Mouse (Mus musculus) erythroblast, embryonic 14.5 days (primary cell): ENCODE data around the gene Cadps. TPM values are rescaled to one million over a fixed set of nuclear protein-coding genes. Genes with fewer than 3 reads are reported as not detected.

ENCODE experiments used
- H3K27me3 ChIP-seq: 2 replicates; pipeline ENCODE4 v1.6.1; 2012; ENCODE audit warnings: inconsistent platforms; ENCODE audit not compliant: control insufficient read depth
- H3K36me3 ChIP-seq: 2 replicates; pipeline ENCODE4 v1.6.1; 2012; ENCODE audit warnings: mild to moderate bottlenecking, inconsistent platforms; ENCODE audit not compliant: control insufficient read depth
- H3K4me1 ChIP-seq: 2 replicates; pipeline ENCODE4 v1.6.1; 2012; ENCODE audit warnings: inconsistent platforms; ENCODE audit not compliant: control insufficient read depth
- H3K4me3 ChIP-seq: replicated peaks from 2 replicates; pipeline ENCODE3; 2012; ENCODE audit warnings: moderate library complexity, mild to moderate bottlenecking, inconsistent platforms
- H3K9me3 ChIP-seq: 2 replicates; pipeline ENCODE4 v1.6.1; 2012; ENCODE audit warnings: low read length, inconsistent platforms, mixed read lengths; ENCODE audit not compliant: control insufficient read depth
- GATA1 ChIP-seq: IDR thresholded peaks from 2 replicates; pipeline ENCODE4 v1.6.1; 2012; ENCODE audit warnings: low read length, inconsistent platforms, mixed read lengths
- TAL1 ChIP-seq: IDR thresholded peaks from 3 replicates; pipeline ENCODE4 v1.6.1; 2012; ENCODE audit warnings: low read length, inconsistent platforms, mixed read lengths
- polyA plus RNA-seq: library from polyadenylated mRNA; stranded (reverse); fragments of >175 nt; gene quantifications from 2 replicates; pipeline ENCODE4 v1.2.3, GENCODE M21; 2012

The Cadps gene
- polyA plus RNA-seq, 1 experiment: not detected

DNA sequence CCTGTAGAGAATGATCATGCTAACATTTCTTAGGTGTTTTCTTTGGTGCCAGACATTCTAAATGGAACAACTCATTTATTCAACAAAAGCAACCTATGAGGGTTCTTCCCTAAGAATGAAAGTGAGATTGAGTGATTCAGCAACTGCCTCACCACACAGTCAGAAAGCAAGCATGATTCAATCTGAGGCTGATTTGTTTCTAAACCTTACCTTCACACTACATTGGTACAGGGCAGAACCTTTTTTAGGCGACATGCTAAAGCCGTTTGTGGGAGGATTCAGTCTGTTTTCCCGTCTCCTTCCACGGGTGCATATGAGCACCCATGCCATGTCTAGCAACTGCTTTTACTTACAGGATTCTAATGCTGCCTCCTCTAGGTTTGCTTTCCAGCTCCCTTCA lies 69.6 kb downstream of the Cadps start:
- TF ChIP-seq GATA1 (no peak), TAL1 (no peak)
- H3K9me3 ChIP-seq: no peaks in the 10 kb centered on the region
- H3K4me3 ChIP-seq: no peak overlapping the region
- H3K27me3 ChIP-seq: no peaks in the 10 kb centered on the region
- H3K4me1 ChIP-seq: no peaks in the 10 kb centered on the region
- H3K36me3 ChIP-seq: no peaks in the 10 kb centered on the region

DNA sequence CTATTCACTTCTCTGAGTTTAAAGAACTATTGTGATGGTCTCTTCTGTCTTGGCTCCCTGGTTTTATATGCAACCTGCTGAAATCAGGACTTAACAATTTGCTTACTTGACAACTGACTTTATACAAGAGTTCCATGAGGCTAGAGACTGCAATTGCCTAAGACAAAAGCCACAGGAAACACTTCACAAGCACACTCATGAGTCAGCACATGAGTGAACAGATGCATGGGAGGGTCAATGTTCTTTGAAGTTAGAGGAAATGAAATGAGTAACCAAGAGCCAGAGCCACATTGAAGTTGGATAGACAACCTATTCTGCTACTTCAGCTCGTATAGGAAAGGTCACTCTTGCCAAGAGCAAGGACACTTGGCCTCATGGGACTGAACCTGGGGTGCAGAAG lies 71.1 kb downstream of the Cadps start:
- Histone ChIP-seq H3K4me3 (no peak overlapping the region), H3K36me3 (no peaks in the 10 kb centered on the region), H3K27me3 (no peaks in the 10 kb centered on the region), H3K4me1 (no peaks in the 10 kb centered on the region), H3K9me3 (peaks cover under 1% of the 10 kb centered on the region; the same call in 1 of the 2 replicates)
- TF ChIP-seq GATA1 (no peak), TAL1 (no peak)

DNA sequence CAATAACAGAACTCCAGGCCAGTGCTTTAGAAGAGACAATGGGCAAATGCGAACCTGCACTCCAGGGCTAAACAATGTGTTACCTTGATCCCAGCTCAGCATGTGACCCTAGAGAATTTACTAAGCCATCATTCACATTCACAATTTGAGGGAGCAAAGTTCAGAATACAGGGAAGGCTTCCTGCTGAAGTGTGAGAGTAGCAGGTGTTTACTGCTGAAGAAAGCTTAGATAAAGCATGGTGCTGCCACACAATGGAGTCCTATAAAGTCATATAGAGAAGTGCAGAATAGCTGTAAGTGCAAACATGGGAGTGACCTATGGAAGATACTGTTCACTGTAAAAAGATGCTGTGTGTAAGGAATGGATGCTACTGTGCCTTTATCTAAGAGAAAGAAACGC lies 91.9 kb downstream of the Cadps start:
- no peaks in the 10 kb centered on the region for H3K4me1 ChIP-seq
- H3K36me3 ChIP-seq: no peaks in the 10 kb centered on the region
- peaks cover 2% of the 10 kb centered on the region; the same call in 1 of the 2 replicates for H3K9me3 ChIP-seq
- no peak overlapping the region for H3K4me3 ChIP-seq
- no peak for TF ChIP-seq TAL1
- no peak for TF ChIP-seq GATA1
- no peaks in the 10 kb centered on the region for H3K27me3 ChIP-seq

DNA sequence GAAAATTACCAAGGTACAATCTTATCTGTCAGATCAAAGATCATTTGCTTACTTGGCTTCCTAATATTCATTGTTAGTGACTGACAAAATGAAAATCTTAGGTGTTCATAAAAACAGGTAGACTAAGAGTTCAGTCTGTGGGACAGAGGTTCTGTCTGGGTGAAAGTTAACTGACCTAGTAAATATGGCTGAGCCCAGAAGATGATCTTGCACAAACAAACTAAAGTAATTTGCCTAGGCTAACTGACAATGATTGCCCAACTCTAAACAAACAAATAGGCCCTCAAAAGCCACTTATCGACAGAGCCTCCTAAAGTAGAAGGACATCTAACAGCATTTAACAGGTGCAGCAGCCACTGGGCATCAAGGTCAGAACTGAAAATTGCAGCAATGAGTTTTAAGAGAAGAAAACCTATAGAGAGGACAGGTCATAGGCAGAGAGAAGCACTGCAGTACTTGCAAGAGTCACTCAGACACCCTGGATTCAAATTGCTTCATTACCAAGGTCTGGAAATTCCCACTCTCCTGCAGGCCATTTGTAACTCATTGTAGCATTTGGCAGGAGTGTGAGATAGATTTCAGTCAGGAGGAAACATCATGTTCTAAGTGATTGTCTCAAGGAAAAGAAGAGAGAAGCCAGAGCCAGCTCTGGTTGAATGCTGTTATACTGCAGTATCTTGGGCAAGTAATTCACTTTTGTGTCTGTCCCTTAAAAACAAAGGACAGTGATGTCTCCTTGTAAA lies 100.3 kb downstream of the Cadps start:
- Histone ChIP-seq H3K36me3 (no peaks in the 10 kb centered on the region), H3K9me3 (0 out of 2 replicates have a peak, but pooled peaks cover 2% of the 10 kb centered on the region), H3K4me3 (no peak overlapping the region), H3K4me1 (no peaks in the 10 kb centered on the region), H3K27me3 (no peaks in the 10 kb centered on the region)
- TF ChIP-seq GATA1 (no peak), TAL1 (no peak)

DNA sequence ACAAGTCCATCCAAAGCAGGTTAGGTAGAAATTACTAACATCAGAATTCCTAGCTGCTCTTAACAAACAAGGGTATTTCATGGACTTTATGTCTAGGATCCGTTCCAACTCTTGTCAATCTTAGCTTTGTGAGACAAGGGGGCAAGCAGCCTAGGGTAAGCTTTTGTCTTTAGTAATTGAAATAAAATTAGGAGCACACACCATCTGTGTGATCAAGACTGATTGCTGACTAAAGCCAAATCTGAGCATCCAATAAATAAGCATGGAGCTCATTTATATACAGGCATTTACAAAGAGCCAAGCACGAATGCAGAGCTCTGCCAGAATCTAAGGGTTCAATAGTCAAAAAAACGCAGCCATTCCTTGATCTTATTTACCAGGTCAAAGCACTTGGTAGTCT lies 104.1 kb downstream of the Cadps start:
- TF ChIP-seq GATA1 (no peak), TAL1 (no peak)

DNA sequence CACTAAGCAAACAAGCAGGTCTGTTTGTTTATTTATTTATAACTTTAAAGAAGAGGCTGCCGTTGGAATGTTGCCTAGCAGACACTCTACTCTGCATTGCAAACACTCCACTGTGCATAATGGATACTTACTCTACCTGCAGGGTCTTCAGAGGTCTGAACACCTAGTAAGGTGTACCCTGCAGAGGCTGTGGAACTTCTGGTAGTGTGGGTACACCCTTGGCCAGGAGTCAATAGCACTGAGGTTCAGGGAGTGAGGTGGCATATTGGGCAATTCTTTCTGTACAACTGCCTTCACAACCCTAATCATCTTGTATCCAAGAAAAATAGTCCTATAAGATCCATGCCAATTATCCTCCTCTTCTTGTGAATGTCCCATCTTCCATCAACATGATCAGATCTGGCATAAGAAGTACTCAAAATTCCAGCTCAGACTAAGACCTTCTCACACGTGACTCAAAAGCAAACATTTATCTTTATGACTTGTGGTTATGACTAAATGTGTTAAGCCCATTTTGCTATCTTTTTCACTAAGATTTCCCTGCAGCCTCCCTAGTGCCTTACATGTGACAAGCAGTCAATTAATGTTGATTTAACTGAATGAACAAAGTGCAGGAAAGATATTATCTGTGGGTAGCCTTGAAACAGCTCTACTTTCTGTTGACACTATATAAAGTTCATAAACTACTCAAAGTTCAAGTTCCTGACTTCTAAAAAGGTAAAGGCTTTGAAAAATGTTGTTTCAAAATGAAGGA lies 106.8 kb downstream of the Cadps start:
- Histone ChIP-seq H3K27me3 (no peaks in the 10 kb centered on the region), H3K4me1 (no peaks in the 10 kb centered on the region), H3K4me3 (no peak overlapping the region), H3K36me3 (no peaks in the 10 kb centered on the region), H3K9me3 (0 out of 2 replicates have a peak, but pooled peaks cover 2% of the 10 kb centered on the region)
- TF ChIP-seq GATA1 (no peak), TAL1 (no peak)

More for the DNA sequence above, 104.1 kb downstream of the Cadps start:
- no peaks in the 10 kb centered on the region for H3K36me3 ChIP-seq
- no peaks in the 10 kb centered on the region for H3K27me3 ChIP-seq
- H3K9me3 ChIP-seq: 0 out of 2 replicates have a peak, but pooled peaks cover 2% of the 10 kb centered on the region
- no peaks in the 10 kb centered on the region for H3K4me1 ChIP-seq
- no peak overlapping the region for H3K4me3 ChIP-seq

DNA sequence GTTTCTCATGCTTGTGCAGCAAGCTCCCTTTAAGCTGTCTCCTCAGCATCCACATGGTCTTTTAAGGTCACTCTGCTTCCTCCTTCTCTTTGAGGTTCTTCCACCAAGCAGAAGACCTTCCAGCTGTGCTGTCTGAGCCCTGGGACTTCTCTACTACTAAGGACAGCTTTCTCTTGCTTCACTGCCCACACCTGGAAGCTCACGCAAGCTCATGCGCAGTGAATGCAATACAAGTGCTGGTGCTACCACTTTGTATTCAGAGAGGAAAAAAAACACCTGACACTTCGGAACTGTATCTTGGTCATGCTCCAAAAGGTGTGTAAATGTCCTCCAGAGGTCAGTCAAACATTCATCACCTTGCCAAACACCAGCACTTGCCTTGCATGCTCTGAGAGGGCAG lies 115.5 kb downstream of the Cadps start:
- no peaks in the 10 kb centered on the region for H3K36me3 ChIP-seq
- H3K4me3 ChIP-seq: no peak overlapping the region
- H3K9me3 ChIP-seq: no peaks in the 10 kb centered on the region
- no peaks in the 10 kb centered on the region for H3K4me1 ChIP-seq
- no peaks in the 10 kb centered on the region for H3K27me3 ChIP-seq
- TF ChIP-seq TAL1 (no peak), GATA1 (no peak)

DNA sequence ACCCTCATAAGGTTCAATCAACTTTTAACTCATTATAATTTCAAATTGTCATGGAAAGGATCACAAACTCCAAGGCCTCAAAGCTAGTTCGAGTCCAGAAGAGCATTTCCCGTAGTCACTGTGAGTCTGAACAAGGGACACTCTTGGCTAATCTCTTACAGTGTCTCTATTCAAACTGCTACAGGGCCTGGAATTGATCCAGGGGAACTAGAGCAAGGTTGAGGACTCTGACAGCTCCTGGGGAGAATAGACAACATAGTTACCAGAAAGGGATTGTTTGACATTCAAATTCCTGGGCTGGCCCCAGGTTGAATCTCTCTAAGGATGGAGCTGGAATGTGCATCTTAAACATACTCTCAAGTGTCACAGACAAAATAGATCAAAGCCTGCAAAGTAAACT lies 118.4 kb downstream of the Cadps start:
- Histone ChIP-seq H3K9me3 (no peaks in the 10 kb centered on the region), H3K36me3 (no peaks in the 10 kb centered on the region), H3K4me1 (no peaks in the 10 kb centered on the region), H3K27me3 (no peaks in the 10 kb centered on the region), H3K4me3 (no peak overlapping the region)
- no peak for TF ChIP-seq GATA1
- no peak for TF ChIP-seq TAL1

DNA sequence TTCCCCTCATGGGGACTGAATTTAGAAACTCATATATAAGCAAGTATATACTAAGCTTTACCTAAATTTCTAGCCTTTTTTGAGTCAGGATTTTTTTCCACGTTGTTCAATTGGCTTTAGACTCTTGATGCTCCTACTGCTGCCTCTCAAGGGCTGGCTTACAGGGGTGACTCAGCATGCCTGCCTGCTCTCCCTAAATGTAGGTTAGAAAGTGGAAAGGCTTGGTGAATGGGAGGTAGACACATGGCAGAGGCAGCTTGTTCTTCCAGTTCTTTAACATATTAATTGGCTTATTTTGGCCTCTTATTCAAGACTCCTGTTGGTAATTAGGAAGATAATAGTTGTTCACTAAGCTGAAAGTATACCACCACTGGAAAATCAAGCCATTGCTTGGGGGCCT lies 132.7 kb downstream of the Cadps start:
- Histone ChIP-seq H3K9me3 (no peaks in the 10 kb centered on the region), H3K27me3 (no peaks in the 10 kb centered on the region), H3K4me3 (no peak overlapping the region), H3K4me1 (no peaks in the 10 kb centered on the region), H3K36me3 (no peaks in the 10 kb centered on the region)
- TF ChIP-seq TAL1: no peak
- no peak for TF ChIP-seq GATA1
